Mouse (Mus musculus): ENCODE results near the gene Itpkb.

DNA sequence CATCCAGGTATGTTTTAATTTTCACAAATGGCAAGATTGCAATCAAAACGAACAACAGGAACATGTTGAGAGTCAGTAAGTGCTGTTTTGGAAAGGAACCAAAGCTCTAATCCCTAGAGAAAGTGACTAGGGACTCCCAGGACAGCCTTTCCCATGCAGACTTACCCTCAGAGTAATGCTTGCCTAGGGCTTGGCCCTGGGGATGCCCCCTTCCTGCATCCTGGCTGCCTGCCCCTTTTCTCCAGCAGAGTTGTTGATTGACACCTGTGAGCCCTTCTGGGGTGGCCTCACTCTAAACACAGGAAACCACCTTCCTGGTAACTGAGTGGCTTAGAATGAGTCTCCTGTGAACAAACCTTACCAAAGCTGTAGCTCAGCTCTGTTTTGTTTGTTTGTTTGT is 58.2 kb downstream of the Itpkb start:
- TF ChIP-seq POLR2A (IDR thresholded peaks at IDR 0.05; ENCODE audit: low read depth, low read length) (no peak), CTCF (conservative IDR thresholded peaks at IDR 0.05; ENCODE audit: insufficient read depth, insufficient read length, low read depth, low read length) (no peak)
